Mouse (Mus musculus): Measurements from ENCODE around the gene Pi16.

Gene Pi16

DNA sequence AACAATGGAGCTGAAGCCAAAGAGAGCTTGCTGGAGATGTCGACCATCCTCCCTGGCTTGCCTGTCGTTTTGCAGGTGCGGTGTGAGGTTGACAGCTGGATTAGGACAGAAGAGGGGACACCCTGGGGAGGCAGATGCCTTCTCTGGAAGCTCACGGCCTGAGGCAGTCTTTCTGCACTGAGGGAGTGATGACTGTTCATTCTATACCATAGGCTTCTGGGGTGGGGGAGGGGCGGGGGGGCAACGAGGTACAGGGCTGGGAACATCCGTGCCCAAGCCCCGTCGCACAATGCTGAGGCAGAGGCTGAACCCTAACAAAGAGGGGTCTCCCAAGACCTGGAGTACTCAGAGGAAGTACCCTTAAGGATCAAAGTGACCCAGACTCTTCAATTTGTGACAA lies 39.4 kb downstream of the Pi16 start:
- DNase-seq (ENCODE audit: low spot score) = no peak

DNA sequence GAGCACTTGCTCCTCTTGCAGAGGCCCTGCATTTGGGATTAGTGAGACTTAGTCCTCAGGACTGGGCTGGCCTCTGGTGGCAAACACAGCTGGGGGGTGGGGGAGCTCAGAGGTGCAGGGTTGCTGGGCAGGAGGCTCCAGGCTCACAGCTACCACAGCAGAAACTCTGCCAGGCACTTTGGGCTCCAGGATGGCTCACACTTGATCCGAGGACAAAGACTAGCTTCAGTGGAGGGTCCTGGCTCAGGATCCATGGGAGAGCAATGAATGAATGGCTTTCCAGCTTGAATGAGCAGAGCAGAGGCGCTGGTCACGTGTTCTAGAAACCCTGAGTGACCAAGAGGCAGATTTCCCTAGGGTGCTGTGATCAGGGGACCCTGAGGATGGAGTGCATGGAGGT lies 41.4 kb downstream of the Pi16 start:
- no peak for DNase-seq (ENCODE audit: low spot score)

DNA sequence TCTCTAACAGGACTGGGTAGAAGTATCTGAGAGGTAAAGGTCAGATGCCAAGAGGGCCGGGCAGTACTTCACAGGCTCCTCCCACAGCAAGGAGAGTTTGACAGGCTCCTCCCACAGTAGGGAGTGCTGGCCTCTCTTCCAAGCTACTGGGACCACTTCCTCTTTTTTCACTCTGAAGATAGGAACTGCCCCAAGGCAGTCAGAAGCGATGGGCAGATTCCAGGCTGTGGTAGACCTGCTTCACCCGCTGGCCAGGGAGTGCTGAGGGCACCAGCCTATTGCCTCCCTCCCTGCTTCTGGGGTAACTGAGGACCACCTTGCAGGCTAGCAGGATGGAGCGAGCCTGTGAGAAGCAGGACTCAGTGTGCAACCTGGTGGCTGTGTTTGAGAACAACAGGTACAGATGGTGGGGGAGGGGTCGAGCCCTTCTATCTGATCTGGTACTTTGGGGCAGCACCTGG lies 43.3 kb downstream of the Pi16 start, which contains the start of gene Fgd2:
Gene Fgd2 (plus strand): TSS at position 154 of the 461 bp plus-strand sequence.
- no peak for DNase-seq (ENCODE audit: low spot score)

DNA sequence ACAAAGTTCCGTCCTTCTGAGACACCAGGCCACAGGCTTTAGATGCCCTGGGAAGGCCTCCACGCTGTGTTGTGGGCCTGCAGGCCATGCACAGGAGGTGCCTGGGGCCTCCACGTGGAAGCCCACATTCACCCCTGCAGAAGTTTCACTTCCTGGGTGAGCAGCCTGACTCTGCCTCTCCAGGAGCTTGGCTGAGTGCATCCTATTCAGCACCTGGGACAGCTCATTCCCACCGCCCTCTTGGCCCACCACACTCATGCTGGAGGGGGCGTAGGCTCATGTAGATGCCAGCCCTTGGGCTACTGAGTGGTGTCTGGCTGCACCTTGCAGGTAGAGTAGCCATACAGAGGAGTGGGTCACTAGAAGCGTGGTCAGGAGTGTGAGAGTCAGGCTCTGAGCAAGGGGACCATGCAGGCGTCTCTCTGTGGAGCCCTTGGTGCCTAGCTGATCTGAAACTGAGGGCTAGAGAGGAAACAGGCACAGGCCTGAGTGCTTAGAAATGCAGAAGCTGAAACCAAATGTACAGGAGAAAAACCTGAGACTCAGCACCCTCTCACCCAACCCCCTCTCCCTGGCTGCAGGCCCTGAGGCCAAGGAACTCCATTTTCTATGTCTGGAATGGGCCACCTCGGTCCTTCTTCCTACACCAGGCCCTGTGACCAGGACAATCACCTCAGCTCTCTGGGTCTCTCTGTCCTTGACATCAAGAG lies 44.7 kb downstream of the Pi16 start:
- no peak for DNase-seq (ENCODE audit: low spot score)

DNA sequence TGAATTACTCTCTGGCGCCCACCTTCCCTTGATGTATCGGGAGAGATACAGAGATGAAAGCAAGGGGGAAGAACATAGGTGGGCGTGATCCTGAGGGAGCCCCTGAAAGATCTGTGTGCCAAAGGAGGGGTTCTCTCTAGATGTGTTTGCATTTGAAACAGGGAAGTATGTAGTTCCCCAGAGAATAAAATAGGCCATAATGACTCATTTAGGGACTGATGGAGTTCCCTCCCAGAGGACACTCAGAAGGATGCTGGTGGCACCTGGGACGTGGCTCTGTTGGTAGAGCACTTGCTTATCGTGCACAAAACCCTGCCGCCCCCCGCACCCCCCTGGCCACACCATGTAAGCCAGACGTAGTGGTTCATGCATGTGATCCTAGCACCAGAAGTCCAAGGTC lies 45.6 kb downstream of the Pi16 start:
- no peak for DNase-seq (ENCODE audit: low spot score)

DNA sequence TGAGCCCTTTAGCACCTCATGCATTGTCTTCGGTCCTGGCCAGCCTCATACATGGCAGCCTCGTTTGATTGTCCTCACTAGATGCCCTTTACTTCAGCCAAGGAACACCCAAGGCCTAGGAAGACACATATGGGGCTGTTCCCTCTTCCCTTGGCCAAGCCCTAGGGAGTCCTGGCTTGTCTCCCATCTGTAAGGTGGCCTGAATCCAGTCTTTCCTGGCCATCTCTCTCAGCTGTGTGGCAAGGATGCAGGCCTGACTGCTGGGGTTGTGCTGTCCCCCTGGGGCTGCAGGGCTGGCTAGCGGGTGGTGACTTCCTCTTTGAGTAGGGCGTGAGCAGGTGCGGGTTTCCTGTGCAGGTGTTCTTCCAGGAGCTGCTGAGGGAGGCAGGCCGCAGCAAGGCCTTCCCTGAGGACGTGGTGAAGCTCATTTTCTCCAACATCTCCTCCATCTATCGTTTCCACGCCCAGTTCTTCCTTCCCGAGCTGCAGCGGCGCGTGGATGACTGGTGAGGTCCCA lies 47.7 kb downstream of the Pi16 start:
- DNase-seq (ENCODE audit: low spot score) = no peak

DNA sequence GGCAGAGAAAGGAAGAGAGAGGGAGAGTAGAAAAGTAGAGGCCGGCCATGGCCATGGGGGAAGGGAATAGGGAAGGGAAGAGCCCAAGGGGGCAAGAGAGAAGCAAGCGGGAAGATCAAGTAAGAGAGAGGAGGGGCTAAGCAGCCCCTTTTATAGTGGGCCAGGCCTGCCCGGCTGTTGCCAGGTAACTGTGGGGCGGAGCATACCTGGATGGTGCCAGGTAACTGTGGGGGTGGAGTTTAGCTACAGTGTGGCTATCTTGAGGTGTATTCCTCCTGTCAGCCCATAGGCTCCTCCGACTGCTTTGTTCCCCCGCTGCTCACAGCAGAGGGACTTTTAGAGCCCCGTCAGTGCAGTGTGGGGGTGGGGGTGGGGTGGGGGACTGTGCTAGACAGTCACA lies 51.2 kb downstream of the Pi16 start:
- no peak for DNase-seq (ENCODE audit: low spot score)

DNA sequence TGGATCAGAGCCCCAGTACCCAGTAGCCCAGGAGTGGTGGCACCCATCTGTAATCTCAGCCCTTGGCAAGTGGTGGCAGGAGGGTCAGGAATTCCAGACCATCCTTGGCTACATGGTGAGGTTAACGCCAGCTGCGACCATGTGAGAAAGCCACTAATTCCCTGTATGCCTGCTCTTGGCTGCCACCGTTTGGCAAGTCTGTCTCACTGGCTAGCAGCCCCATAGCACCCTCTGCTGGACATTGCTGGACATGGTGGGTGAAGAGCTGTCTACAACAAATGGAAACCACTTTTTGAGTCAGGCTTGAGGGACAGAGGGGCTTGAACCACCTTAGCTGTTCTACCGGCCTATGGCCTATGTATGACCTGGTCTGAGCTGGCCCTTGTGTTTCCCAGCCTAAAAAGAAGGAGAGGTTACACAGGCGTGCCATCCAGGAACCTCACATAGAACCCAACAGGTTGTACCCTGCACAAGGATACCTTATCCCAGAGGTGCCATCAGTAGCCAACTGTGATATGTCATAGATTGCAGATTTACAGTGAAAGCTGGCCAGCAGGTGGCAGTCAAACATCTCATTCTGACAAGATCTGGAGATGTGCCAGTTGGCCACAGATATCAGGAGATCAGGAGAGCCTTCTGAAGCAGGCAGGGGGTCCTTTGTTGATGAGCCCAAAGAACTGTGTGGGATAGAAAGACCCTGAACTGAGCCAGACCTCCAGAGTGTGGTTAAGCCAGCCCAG lies 53.7 kb downstream of the Pi16 start:
- DNase-seq (ENCODE audit: low spot score) = peak; percentile 93

DNA sequence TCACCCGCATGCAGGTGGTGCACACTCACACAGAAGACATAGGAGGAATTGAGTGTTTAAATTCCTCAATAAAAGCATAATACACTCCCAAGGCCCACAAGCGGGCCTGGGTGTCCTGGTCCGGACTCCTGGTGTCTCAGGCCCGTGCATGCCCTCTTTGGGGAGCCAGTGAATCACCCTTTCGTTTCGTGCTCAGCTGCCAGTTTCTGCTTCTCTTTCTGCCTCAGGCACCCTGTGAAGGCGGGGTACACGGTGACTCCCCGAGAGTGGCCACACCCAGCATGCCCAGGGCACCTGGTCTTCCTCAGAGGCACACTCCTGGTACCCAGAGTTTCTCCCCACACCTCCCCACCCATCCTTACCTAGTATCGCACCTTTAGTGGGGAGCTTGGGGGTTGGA lies 58.4 kb downstream of the Pi16 start:
- DNase-seq (ENCODE audit: low spot score) = peak; percentile 56

DNA sequence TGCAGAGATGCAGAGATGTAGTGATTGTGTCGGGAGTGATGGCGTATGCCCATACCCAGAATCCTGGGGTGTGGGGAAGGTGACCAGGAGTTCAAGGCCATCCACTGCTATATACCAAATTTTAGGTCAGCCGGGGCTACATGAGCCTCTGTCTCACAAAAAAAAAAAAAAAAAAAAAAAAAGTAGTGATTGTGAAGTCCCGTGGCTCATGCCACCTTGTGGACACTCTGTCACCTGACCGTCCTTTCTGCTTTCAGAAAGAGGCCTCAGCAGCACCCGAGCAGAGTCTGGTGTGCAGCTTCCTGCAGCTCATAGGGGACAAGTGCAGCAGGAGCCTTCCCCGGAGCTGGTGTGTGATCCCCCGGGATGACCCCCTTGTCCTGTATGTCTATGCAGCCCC lies 60.6 kb downstream of the Pi16 start:
- DNase-seq (ENCODE audit: low spot score) = no peak
